Mouse (Mus musculus): Measurements from ENCODE around the gene Plekhb2.

Plekhb2 gene

DNA sequence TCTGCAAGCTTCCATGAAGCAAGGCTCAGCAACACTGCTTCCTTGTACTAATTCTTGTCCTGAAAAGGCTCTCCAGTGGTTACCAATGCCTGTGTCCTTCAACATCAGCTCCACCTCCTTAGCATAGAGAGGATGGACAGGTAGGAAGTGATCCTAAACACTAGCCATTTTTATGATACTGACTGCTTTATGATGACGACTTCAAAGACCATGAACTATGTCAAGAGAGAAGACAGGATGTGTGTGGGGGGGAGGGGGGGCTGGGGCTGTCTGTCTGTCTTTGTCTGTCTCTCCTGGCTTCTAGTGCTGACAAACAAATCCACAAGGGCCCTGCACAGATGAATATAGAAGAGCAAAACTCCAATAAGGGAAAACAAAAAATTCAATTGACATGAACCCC lies 18.4 kb upstream of the Plekhb2 start:
- DNase-seq (ENCODE audit: low spot score in 2 of 2) = no peak

DNA sequence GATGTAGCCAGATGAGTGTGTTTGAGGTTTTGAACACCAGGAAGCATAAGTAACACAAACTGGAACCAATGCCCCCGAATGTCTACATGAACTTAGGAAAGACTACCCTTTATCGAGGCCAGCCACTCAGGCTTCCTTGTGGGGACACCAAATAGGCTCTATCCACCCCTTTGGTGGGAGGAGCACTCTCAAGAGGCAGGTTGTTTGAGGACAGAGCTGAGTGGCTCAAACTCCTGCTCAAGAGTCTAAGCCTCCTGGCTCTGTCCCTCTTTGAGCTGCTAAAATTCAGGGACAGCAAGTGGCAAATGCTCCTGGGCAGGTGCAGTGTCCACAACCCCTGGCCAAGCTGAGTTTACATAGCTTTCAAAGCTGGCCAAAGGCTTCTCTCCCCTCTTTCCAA lies 14.9 kb upstream of the Plekhb2 start:
- DNase-seq (ENCODE audit: low spot score in 2 of 2) = no peak

DNA sequence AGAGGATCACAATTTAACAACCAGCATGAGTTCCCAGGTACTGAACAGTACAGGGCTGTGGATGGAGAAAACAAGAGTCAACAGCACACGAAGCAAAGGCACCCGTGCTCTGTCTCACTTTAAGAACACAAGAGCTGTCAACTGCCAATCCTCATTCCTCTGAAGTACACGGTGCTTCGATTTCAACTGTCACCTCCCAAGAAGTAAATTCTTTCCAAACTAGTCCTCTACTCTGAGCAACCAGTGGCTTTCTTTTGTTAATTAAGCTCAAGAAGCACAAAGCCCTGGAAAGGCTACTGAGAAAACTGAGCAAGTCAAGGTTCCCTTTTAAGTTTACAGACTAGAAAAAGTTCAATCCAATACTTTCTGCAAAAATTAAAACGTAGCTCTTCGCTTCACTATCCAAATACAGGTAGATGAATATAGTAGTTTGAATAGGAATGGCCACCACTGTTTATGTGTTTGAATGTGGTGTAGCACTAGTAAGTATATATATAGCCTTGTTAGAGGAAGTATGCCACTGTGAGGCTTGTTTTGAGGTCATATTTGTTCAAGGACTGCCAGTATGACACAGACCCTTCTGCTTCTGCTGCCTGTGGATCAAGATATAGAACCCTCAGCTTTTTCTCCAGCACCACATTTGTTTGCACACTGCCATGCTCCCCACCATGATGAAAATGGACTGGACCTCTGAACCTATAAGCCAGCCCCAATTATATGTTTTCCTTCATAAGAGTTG lies 11.7 kb upstream of the Plekhb2 start:
- no peak for DNase-seq (ENCODE audit: low spot score in 2 of 2)

DNA sequence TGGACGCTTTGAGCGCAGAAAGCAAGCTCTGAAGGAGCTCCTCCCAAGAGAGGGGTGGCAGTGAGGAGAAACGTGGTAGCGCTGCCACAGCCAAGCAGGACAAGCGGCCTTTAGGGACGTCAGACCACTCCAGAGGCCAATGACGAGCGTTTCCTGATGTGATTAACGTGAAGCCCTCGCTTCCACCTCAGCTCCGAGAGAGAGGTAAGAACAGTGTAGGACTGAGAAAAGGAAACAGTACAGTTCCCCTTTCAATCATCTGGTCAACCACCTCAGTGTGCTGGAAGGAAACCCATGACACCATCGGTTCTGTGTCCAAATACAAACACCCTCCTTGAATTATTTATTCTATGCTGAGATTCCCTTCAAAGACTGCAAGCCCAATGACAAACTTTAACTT lies 10.5 kb upstream of the Plekhb2 start:
- DNase-seq (ENCODE audit: low spot score in 2 of 2) = no peak

DNA sequence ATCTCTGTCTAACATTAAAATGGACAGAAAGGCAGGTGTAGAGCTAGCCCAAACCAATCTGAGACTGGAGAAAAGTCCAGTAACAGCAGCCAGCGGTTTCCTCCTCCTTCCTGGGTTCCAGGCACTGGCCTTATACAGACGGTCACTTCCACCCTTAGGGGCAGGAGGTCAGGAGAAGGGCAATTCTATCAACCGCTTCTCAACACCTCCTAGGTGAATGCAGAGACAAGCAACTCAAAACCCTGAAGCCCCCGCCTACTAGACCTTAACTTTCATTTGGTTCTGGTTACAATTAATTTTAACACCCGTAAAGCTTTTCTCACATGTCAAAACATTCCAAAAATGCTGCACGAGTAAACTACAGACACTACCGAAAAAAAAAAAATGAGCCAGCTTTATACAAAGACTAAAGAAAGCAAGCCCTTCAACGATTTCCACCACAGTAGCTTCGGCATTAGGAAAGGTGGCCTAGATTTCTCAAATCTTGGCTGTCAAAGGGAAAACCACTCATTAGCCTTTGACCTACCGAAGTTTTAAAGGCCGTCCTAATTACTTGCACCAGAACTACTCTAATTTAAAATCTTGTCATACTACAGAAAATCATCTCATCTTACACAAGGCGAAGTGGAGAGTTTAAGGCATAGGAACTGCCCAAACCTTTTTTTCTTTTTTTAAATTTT lies 7.9 kb upstream of the Plekhb2 start:
- DNase-seq (ENCODE audit: low spot score in 2 of 2) = no peak

DNA sequence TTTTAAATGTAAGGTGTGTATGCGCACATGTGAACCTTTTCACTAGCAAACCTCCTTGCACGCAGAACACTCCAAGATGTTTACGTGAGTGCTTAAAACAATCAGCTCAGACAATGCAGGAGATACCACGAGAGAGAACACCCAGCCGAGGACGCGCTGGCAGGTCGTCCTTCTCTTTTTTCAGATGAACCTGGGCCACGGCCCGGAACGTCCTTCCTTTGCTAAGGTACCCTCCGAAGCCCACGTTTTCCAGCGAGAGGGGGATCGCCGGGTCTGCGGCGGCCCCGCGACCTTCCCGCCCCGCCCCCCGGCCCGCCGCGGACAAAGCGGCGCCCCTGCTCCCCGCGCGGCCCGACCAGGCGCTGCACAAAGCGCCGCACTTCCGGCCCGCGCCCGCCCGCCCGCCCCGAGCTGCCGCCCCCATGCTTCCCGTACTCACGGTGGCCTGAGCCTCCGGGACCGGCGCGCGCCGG lies 7.4 kb upstream of the Plekhb2 start:
- peak in 1 of 2 experiments; percentile 46 for DNase-seq (ENCODE audit: low spot score in 2 of 2)

DNA sequence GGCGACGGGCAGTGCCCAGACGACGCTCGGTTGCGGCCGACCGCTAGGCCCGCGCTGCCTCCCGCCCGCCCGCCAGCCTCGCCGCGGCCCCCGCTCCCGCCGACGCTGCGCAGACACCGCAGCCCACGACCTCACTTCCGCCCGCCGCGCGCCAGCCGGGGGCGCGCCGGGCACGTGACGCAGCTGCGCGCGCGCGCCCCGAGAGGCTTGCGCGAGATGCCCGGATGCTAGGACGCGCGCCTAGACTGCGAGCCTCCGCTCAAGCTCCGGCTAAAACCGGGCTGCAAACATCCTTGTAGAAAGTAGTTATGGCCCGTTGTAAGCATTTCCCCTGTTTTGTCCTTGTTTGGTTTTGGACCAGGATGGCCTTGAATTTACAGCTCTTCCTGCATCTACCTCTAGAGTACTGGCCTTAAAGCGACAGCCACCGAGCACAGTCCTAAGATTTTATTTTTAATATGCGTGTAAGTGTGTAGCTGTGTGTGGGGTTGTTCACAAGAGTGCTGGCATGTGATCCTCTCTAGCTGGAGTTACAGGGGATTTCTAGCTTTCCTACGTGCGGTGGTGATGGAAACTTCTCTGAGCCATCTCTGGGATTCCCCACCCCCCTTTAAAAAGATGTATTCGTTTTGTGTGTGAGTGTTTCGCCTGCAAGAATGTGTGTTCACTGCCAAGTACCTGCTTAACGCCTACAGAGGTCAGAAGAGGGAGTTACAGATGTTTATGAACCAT lies 6.7 kb upstream of the Plekhb2 start, which contains the start of gene Fam168b:
Fam168b (minus strand) TSS at position 179 of the 732 bp plus-strand sequence.
- DNase-seq (ENCODE audit: low spot score in 2 of 2) = peak; percentile 76 to 88

DNA sequence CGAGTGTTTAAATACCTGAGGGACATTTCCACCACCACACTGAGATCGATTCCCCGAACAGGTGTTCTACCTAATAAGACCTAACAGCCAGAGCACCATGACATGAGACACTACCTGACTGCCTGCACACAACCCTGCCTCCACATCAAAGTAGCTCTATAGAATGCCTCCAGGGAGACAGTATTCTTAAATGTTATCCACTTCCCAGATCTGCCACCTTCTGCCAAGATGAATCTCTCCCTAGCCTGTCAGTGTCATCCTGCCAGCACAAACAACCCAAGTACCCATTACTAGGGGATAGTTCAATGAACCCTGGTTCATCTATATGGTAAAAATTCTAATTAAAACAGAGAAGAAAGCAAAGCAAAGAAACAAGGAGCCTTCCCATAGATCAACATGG lies 2.7 kb upstream of the Plekhb2 start:
- no peak for DNase-seq (ENCODE audit: low spot score in 2 of 2)

DNA sequence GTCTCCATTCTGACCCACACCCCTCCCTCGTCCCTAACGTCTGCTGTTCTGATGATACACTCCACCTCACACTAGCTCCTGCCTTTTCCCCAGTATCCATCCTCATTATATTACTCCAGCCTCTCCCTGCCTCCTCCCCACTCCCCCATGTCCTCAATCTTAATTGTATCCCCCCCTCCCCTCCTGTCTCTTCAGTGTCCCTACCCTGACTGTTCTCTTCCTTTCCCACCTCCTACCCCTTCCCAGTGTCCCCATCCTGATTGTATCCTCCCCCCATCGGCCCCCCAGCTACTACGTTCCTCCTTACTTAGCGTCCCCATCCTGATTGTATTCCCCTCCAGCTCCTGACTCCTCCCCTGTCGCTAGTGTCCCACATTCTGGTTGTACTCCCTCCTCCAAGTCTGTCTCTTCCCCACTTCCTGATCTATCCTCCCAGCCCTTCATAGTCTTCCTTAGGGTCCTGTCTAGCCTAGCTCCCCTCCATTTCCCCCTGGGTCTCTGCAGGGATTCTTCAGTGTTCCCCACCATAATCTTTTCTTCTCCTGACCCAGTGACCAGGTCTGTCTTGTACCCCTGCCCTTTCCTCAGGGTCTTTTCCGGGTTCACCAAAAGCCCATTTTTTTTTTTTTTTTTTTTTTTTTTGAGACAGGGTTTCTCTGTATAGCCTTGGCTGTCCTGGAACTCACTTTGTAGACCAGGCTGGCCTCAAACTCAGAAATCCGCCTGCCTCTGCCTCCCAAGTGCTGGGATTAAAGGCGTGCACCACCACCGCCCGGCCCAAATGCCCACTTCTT lies 764 bp downstream of the Plekhb2 start:
- no peak for DNase-seq (ENCODE audit: low spot score in 2 of 2)

DNA sequence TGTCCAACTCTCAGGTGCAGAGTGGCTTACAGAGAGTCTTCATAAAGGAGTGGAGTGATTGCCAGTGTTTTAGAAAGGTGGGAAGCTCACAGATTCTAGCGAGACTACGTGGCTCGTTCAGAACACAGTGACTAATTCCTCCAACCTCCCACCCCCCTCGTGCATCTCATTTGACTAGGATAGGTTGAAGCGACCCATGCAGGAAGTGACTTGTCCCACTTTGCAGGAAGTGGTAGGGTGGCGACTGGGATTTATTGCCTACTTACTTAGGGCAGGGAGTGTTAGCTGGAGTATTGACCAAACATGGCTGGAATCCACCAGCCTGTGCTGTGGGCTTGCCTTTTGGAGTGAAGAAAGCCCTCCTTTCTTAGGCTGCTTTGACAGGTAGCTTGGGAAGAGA lies 1.8 kb downstream of the Plekhb2 start:
- no peak for DNase-seq (ENCODE audit: low spot score in 2 of 2)

DNA sequence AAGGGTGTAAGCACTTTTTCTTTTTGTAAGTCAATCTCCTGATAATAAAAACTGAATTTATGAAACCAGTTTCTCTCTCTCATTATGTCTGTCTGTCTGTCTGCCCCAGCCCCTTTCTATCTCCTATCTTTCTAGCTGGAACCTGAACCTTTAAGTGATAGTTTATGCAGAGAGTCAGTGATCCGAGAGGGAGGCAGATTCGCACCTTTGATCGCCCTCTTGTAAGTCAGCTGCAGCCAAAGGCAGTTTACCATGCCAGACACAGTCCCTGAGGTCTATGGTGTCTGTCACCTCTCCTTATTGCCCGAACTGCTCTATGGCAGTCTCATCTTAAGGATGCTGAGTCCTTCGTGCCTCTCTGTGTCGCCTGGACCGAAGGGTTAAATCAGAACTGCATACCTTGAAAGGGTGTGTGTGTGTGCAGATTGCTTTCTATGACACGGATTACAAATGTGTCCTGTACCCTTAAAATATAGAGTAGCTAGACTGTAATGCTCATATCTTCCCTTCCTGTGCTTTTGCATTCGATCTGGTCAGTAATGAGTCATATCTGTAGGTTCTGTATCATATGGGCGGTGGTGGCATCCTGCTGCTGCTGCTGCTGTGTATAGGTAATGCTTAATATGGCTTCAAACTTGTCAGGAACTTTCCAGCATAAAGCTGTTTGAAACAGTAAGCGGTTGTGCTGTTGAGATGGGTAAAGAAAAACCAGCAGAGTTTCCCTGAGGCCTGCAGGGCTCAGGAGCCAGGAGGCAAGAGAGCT lies 2.5 kb downstream of the Plekhb2 start:
- no peak for DNase-seq (ENCODE audit: low spot score in 2 of 2)

DNA sequence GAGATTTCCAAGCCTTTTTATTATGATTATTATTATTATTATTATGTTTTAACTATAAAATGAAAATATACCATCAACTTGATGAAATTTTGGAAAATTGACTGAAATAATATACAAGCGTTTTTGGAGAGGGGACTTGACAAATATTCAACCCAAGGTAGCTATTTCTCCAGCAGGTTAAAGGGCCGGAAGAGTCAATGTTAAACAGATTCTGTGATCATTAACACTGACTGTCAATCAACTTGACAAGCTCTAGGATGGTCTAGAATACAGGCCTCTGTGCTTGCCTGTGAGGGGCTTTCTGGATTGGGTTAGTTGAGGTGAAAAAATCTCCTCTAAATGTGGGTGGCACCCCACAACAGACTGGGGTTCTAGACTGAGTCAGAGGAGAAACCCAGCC lies 4.0 kb downstream of the Plekhb2 start:
- no peak for DNase-seq (ENCODE audit: low spot score in 2 of 2)

DNA sequence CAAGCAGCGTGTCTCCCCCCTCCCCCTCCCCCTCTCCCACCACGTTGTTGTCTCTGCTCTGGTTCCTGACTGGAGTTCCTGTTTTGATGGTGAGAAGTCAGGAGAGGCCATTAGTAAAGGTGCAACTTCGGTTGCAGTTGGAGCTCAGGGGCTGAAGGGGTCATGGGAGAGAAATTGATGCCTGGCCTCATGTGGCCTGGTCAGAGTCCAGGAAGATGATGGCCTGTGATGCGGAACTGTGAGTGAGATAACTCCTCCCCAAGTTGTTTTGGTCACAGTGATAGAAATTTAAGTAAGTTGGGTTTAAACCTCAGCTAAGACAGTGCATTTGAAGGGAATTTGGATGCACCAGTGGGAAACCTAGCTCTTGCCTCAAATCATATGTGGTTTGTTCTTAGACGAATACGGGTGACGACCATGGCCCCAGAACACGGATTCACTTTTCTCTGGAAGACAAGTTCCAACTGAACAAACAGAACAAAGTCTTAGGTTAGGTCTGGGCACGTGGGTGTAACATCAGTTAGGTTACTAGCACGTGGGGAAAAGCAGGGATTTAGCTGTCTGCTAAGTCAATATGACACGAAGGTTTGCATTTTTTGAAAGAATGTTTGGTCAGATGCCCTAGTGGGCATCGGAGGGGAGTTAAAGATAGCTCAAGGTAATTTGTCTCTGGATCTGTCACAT lies 5.4 kb downstream of the Plekhb2 start:
- DNase-seq (ENCODE audit: low spot score in 2 of 2) = no peak

DNA sequence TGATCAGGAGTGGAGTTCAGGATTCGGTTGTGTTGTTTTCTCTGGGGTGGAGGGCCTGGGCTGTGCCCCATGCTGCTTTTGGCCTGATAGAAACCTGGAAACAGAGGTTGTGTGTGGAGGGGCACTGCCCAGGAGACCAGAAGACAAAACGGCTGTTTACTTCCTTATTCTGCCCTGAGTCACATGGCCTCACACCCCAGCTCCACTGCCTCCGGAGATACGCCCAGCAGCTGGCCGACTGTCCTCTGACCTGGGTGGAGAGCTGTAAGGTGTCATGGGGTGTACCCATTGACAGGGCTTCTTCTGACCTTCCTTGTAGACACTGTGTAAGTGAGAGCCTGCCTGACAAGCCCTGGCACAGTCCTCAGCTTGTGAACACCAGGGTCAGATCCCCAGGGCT lies 8.9 kb downstream of the Plekhb2 start:
- DNase-seq (ENCODE audit: low spot score in 2 of 2) = no peak

DNA sequence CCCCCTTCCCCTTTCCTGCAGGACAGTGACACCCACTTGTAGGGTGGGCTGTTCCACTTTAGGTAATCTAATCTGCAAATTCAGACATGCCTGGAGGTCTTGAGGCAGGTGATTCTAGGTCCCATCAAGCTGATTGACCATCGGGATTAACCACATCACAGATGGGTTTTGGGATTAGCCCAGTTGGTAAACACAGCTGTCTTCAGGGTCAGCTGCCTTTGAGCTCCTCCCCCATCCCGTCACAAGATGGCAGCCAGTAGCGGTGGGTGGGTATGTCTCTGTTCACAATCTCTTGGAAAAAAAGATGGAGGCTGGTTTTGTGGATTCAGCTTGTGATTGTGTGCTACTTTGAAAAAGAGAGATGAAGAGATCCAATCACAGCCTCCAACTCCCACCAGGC lies 10.0 kb downstream of the Plekhb2 start:
- DNase-seq (ENCODE audit: low spot score in 2 of 2) = no peak

DNA sequence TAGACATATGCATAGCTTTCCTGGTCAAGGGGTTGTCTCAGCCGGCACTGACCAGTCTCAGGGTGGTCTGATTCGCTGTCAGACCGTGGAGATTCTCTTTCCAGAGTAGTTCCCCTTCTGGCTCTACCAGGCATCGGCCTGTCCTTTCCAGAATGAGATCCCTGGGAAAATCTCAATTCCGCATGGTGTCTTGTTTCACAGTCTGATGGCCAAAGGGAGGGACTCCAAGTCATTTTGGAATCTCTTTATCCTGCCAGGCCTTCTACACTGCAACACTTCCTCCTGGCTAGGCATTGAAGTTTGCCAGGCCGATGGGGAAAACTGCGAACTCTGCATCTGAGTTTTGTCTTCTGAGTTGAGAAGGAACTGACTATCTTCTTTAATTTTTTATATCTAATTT lies 10.4 kb downstream of the Plekhb2 start:
- DNase-seq (ENCODE audit: low spot score in 2 of 2) = no peak

DNA sequence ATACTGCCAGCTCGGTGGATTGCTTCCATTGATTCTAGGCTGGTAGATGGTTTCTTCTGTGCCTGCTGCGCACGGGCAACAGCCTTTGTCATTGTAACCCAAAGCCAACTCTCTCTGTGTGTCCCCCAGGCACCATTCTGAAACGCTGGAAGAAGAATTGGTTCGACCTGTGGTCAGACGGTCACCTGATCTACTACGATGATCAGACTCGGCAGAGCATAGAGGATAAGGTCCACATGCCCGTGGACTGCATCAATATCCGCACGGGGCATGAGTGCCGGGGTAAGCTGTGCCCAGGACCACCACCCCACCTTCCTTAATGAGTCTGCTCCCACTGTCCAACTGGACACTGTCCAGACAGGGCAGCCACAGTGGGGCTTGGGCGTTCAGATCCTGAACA lies 13.1 kb downstream of the Plekhb2 start:
- no peak for DNase-seq (ENCODE audit: low spot score in 2 of 2)

DNA sequence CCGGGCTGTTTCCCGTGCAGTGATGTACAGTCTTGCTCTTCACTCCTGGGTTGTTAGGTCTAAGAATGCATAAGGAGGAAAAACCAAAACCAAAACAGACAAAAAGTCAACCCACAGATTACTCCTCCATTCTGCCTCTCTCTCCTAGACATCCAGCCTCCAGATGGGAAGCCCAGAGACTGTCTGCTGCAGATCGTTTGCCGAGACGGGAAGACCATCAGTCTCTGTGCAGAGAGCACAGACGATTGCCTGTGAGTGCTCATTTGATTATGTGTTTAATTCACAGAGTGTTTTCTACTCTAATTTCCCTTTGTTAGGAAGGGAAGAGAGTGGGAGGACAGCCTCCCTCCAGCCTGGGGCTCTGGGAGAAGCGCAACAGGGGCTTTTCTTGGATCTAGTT lies 13.5 kb downstream of the Plekhb2 start:
- no peak for DNase-seq (ENCODE audit: low spot score in 2 of 2)

DNA sequence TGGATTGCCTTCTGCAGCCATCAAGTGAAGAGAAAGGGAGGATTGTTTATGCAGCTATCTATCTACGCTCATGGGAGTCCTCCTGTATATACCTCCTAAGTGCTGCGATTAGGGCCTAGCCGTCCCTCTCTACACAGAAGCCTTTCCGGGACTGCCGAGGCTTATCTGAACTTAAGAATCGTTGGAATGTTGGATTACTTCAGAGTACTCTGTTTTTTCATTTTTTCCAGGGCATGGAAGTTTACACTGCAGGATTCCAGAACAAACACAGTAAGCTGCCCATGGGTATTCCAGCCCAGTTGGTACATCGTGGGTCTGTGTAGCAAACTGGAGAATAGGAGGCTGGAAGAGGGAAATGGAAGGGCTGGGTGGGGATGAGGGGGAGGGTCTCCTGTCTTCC lies 14.5 kb downstream of the Plekhb2 start:
- no peak for DNase-seq (ENCODE audit: low spot score in 2 of 2)

DNA sequence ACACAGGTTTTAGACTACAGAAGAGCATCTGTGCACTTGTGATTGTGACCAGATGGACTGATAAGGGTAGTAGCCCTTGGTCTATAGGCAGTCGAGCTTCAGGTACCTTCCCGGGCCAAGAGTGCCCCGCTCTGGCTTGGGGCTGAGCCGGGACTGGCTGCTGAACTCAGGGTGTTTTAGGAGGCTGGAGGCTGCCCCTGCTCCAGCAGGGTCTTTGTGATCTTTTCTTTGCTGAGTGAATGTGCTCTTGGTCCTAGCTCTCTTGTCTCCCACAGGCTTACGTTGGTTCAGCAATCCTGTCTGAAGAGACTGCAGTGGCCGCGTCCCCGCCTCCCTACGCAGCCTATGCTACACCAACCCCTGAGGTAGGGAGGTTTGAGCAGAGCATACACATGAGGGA lies 16.1 kb downstream of the Plekhb2 start:
- DNase-seq (ENCODE audit: low spot score in 2 of 2) = no peak
